Mouse (Mus musculus) neural tube, embryonic 15.5 days (tissue): ENCODE data around the gene Cyp2b23. TPM values are rescaled to one million over a fixed set of nuclear protein-coding genes. Genes with fewer than 3 reads are reported as not detected.
"Not testable (repeated sequence)": the region's sequence is repeated elsewhere in the genome, so short reads cannot be mapped to it uniquely, and the experiment has no call there.

ENCODE experiments used
- ATAC-seq: fragments of 200-750 bp; cut with Nextera tagmentation; 2 replicates; pipeline ENCODE4 v1.8.0; 2017; ENCODE audit warnings: mild to moderate bottlenecking, moderate TSS enrichment, moderate library complexity; ENCODE audit not compliant: low FRiP score
- H3K27ac ChIP-seq: fragments of 300-500 bp; sonication (generic); replicated peaks from 2 replicates; pipeline ENCODE4 v1.5.1; 2015; ENCODE audit warnings: mild to moderate bottlenecking, inconsistent platforms
- H3K27me3 ChIP-seq: fragments of 300-500 bp; sonication (generic); replicated peaks from 2 replicates; pipeline ENCODE4 v1.6.1; 2015; ENCODE audit warnings: inconsistent platforms
- H3K36me3 ChIP-seq: fragments of 300-500 bp; sonication (generic); 2 replicates; pipeline ENCODE4 v1.6.1; 2015; ENCODE audit warnings: inconsistent platforms
- H3K4me1 ChIP-seq: fragments of 300-500 bp; sonication (generic); 2 replicates; pipeline ENCODE4 v1.6.1; 2015; ENCODE audit warnings: inconsistent platforms
- H3K4me2 ChIP-seq: fragments of 300-500 bp; sonication (generic); 2 replicates; pipeline ENCODE4 v1.6.1; 2015; ENCODE audit warnings: inconsistent platforms, mild to moderate bottlenecking, moderate library complexity
- H3K4me3 ChIP-seq: fragments of 300-500 bp; sonication (generic); replicated peaks from 2 replicates; pipeline ENCODE4 v1.5.1; 2015; ENCODE audit warnings: mild to moderate bottlenecking, inconsistent platforms
- H3K9ac ChIP-seq: fragments of 300-500 bp; sonication (generic); replicated peaks from 2 replicates; pipeline ENCODE4 v1.6.1; 2015; ENCODE audit warnings: mild to moderate bottlenecking, inconsistent platforms
- H3K9me3 ChIP-seq: fragments of 300-500 bp; sonication (generic); replicated peaks from 2 replicates; pipeline ENCODE4 v1.6.1; 2016; ENCODE audit warnings: inconsistent platforms
- whole genome bisulfite sequencing: fragments of 180-500 bp; shearing (Covaris S2); methylation state at CpG from one replicate; pipeline ENCODE4 v1.1.7; 2015; ENCODE audit warnings: mixed read lengths; 5-methylcytosine and 5-hydroxymethylcytosine counted together
- polyA plus RNA-seq: library from polyadenylated mRNA; unstranded; fragments of >200 nt; fragmentation: Nextera tagmentation; extraction: Ambion mirVana; gene quantifications from 2 replicates; pipeline ENCODE4 v1.2.1, GENCODE M21; 2015

Cyp2b23 gene
- polyA plus RNA-seq, result not detected in 2 replicates

- Histone ChIP-seq H3K4me3 (no peak within 1 kb of the TSS), H3K27me3 (no peaks in the 10 kb centered on the region), H3K9ac (no peak within 1 kb of the TSS), H3K9me3 (0 out of 2 replicates have a peak, but pooled peaks cover 6% of the 10 kb centered on the region), H3K4me1 (no peaks in the 10 kb centered on the region), H3K36me3 (no peaks in the 10 kb centered on the region), H3K4me2 (no peak within 1 kb of the TSS), H3K27ac (no peak within 1 kb of the TSS)
- ATAC-seq, result no peak
- WGBS, result 79% methylated on average over 4 of the region's 4 CpGs
These were observed at the start of gene Cyp2b23 for GRCm38 (mm10) chr7:26686337-26686736. Cyp2b23 (minus strand) TSS chr7:26686437.

GRCm38 (mm10) chr7:26711061-26711460 is 24.8 kb upstream of the Cyp2b23 start:
- 93% methylated on average over 11 of the region's 11 CpGs for WGBS
- H3K9me3 ChIP-seq, result peaks cover 7% of the 10 kb centered on the region; the same call in 1 of the 2 replicates
- H3K9ac ChIP-seq, result no peak overlapping the region
- H3K36me3 ChIP-seq, result no peaks in the 10 kb centered on the region
- H3K4me1 ChIP-seq, result no peaks in the 10 kb centered on the region
- no peak overlapping the region for H3K27ac ChIP-seq
- no peaks in the 10 kb centered on the region for H3K27me3 ChIP-seq
- ATAC-seq, result no peak
- no peak overlapping the region for H3K4me3 ChIP-seq
- no peak overlapping the region for H3K4me2 ChIP-seq

GRCm38 (mm10) chr7:26707061-26707460 is 20.8 kb upstream of the Cyp2b23 start:
- H3K27ac ChIP-seq, result no peak overlapping the region
- no peak overlapping the region for H3K4me3 ChIP-seq
- H3K4me2 ChIP-seq, result no peak overlapping the region
- H3K4me1 ChIP-seq, result no peaks in the 10 kb centered on the region
- H3K9ac ChIP-seq, result no peak overlapping the region
- no peak for ATAC-seq
- 47% methylated on average over 11 of the region's 11 CpGs for WGBS
- no peaks in the 10 kb centered on the region for H3K36me3 ChIP-seq
- no peaks in the 10 kb centered on the region for H3K27me3 ChIP-seq
- no peaks in the 10 kb centered on the region for H3K9me3 ChIP-seq

- H3K27ac ChIP-seq, H3K4me2 ChIP-seq, H3K4me1 ChIP-seq, H3K27me3 ChIP-seq, H3K4me3 ChIP-seq, H3K36me3 ChIP-seq, ATAC-seq, H3K9me3 ChIP-seq, H3K9ac ChIP-seq: not testable (repeated sequence)
- 39% methylated on average over 6 of the region's 6 CpGs for WGBS
These were observed 20.0 kb upstream of the Cyp2b23 start for GRCm38 (mm10) chr7:26706191-26706590.

- H3K4me3 ChIP-seq, result no peak overlapping the region
- H3K9me3 ChIP-seq, result no peaks in the 10 kb centered on the region
- no peak overlapping the region for H3K9ac ChIP-seq
- no peak for ATAC-seq
- 81% methylated on average over 4 of the region's 4 CpGs for WGBS
- H3K27me3 ChIP-seq, result no peaks in the 10 kb centered on the region
- no peaks in the 10 kb centered on the region for H3K36me3 ChIP-seq
- H3K4me2 ChIP-seq, result no peak overlapping the region
- no peak overlapping the region for H3K27ac ChIP-seq
- H3K4me1 ChIP-seq, result no peaks in the 10 kb centered on the region
These were observed 13.9 kb upstream of the Cyp2b23 start for GRCm38 (mm10) chr7:26700151-26700550.

- 0 out of 2 replicates have a peak, but pooled peaks cover 6% of the 10 kb centered on the region for H3K9me3 ChIP-seq
- H3K27ac ChIP-seq, result no peak overlapping the region
- no peaks in the 10 kb centered on the region for H3K4me1 ChIP-seq
- H3K4me3 ChIP-seq, result no peak overlapping the region
- no peaks in the 10 kb centered on the region for H3K36me3 ChIP-seq
- WGBS, result 81% methylated on average over 2 of the region's 2 CpGs
- ATAC-seq, result no peak
- H3K9ac ChIP-seq, result no peak overlapping the region
- H3K4me2 ChIP-seq, result no peak overlapping the region
- no peaks in the 10 kb centered on the region for H3K27me3 ChIP-seq
These were observed 524 bp downstream of the Cyp2b23 start for GRCm38 (mm10) chr7:26685713-26686112.

- H3K4me2 ChIP-seq, H3K4me1 ChIP-seq, H3K9ac ChIP-seq, H3K4me3 ChIP-seq, H3K27ac ChIP-seq, H3K27me3 ChIP-seq, H3K9me3 ChIP-seq, H3K36me3 ChIP-seq, ATAC-seq: not testable (repeated sequence)
- 38% methylated on average over 2 of the region's 2 CpGs for WGBS
These were observed 18.8 kb downstream of the Cyp2b23 start for GRCm38 (mm10) chr7:26667466-26667865.

GRCm38 (mm10) chr7:26666011-26666410 is 20.2 kb downstream of the Cyp2b23 start:
- Histone ChIP-seq H3K4me3 (no peak overlapping the region), H3K9ac (no peak overlapping the region), H3K27ac (no peak overlapping the region), H3K4me1 (no peaks in the 10 kb centered on the region), H3K27me3 (no peaks in the 10 kb centered on the region), H3K36me3 (no peaks in the 10 kb centered on the region), H3K9me3 (0 out of 2 replicates have a peak, but pooled peaks cover 9% of the 10 kb centered on the region), H3K4me2 (no peak overlapping the region)
- no peak for ATAC-seq
- WGBS, result 83% methylated on average over 5 of the region's 5 CpGs

- H3K36me3 ChIP-seq, H3K27me3 ChIP-seq, ATAC-seq, H3K4me2 ChIP-seq, H3K27ac ChIP-seq, H3K9me3 ChIP-seq, H3K9ac ChIP-seq, H3K4me1 ChIP-seq, H3K4me3 ChIP-seq: not testable (repeated sequence)
- WGBS, result 84% methylated on average over 1 of the region's 1 CpGs
These were observed 67.9 kb downstream of the Cyp2b23 start, which contains the start of gene Vmn1r185 for GRCm38 (mm10) chr7:26618364-26618763. Vmn1r185 (minus strand) TSS chr7:26618464.

Other genes starting within 250 kb of the Cyp2b23 start
- not detected in 2 replicates for gene Nlrp9a, start 151.4 kb downstream of the Cyp2b23 start, polyA plus RNA-seq
- gene Vmn1r185, start 68.0 kb downstream of the Cyp2b23 start, polyA plus RNA-seq, result not detected in 2 replicates
- gene Cyp2b19, start 70.7 kb upstream of the Cyp2b23 start, polyA plus RNA-seq, result 0.36 and 0.52 TPM in 2 replicates
- not detected in 2 replicates for gene Cyp2g1, start 122.5 kb upstream of the Cyp2b23 start, polyA plus RNA-seq
- 0.28 and 0.32 TPM in 2 replicates for gene Cyp2a5, start 148.9 kb upstream of the Cyp2b23 start, polyA plus RNA-seq